Mouse (Mus musculus) cerebellum, postnatal 36 days (tissue): ENCODE measurements around the gene Tifa.

ENCODE experiments used
- DNase-seq, 2 experiments: peaks; one replicate each; pipeline ENCODE4 v3.0.0; 2021 to 2022; ENCODE audit warnings: mixed read lengths in 2 of 2

Gene Tifa

GRCm38 (mm10) chr3:127788038-127788437 is 1.6 kb upstream of the Tifa start:
- no peak for DNase-seq

- DNase-seq = no peak
Observed at GRCm38 (mm10) chr3:127788919-127789318, 686 bp upstream of the Tifa start.

GRCm38 (mm10) chr3:127790234-127791055 is 840 bp downstream of the Tifa start:
- peak in 1 of 2 experiments; percentile 19 for DNase-seq

DNA sequence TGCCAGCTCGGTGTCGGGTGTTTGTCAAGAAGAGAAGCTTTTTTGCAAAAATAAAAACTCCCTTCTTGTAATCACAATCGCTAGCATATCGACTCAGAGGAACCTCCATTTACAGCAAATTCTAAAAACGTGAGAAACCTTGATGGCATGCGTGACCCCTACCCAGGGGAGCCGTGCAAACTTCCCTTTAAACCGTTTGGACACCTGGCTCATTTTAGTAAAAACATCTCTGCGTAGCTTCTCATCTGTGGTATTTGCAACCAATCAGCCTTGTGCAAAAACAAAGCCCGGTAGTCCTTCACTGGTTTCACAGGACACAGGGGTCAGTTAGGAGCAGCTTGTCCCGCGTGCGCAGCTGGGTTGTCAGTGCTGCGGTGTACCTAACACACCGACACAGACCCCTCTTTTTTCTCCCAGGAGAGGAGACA is 1.5 kb downstream of the Tifa start:
- DNase-seq = no peak

DNA sequence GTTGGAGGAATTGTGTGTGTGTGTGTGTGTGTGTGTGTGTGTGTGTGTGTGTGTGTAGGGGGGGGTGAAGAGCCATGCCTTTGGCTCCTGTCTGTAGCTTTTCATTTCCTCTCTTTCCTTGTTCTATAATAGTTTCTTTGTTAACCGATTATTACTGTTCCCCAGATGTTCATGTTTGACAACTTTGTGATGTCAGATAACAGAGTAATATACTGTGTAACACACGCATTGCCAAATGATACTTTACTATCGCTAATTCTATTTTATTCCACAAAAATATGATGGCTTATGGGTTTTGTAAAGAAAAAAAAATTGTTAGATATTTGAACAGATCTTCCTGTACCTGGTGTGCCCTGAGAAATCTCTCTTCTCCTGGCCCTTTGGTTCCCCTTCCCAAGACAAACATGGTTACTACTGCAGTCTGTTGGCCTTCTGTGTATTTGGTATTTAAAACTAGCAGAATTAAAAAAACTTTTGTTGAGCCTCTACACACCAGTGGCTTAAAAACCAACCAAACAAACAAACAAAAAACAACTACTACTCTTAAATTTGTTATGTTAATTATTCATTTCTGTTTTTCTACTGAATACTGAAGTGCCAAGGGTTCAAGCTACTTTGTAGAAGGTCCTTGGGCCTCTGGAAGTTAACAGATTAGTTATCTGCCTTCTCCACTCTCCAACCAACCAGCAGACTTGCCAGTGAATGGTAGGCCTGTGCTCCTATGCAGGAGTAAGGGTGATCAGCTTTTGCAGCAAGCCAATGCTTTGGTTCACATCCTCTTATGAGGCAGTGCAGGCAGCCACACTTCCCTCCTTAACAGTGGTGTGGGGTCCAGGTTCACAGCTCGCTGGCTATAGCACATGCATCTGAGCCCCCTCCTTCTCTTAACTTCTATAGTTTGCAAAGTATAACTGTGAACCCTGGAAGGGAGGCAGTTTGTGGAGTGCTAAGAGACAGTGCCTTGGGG is 2.3 kb downstream of the Tifa start:
- no peak for DNase-seq

- no peak for DNase-seq
Observed at GRCm38 (mm10) chr3:127793022-127793421, 3.4 kb downstream of the Tifa start.

- DNase-seq = no peak
Observed at GRCm38 (mm10) chr3:127795762-127796161, 6.2 kb downstream of the Tifa start.

GRCm38 (mm10) chr3:127796271-127796670 is 6.7 kb downstream of the Tifa start:
- DNase-seq = no peak

- no peak for DNase-seq
Observed at GRCm38 (mm10) chr3:127801162-127801561, 11.6 kb downstream of the Tifa start.

DNA sequence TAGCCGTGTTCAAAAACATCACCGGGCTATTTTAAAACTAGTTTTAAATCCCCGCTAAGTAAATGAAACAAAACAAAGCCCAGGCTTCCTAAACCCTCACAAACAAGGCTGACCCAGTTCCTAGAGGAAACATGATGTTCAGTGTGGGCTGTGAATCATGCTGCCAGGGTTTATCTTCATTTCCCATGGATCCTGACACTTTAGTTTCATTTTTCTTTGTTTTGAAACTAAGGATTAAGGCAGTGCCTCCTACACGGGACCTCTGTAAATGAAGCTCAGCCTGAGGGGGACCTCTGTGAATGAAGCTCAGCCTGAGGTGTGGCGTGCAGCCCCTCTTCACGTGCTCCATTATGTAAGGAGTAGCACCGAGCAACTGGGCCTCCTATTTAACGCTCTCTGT is 13.2 kb downstream of the Tifa start:
- no peak for DNase-seq

GRCm38 (mm10) chr3:127804439-127804838 is 14.8 kb downstream of the Tifa start:
- no peak for DNase-seq

DNA sequence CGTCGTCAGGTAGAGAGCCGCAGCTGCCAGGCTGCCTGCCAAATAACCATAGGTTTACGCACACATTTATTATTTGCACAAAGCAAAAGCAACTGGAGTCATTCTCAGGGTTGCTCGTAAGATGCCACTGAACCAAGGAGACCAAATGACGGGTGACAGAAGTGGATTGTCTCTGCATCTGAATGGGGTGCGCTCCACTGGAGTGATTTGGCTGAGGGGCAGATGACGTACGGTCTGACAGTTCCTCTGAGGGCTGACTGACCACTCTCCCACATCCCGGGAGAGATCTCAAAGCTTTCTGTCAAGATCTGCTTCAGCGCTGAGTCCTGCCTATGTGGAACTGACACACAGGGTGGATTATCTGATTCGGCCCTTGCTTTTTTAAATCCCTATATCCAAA is 15.5 kb downstream of the Tifa start:
- DNase-seq = no peak

GRCm38 (mm10) chr3:127805991-127806390 is 16.4 kb downstream of the Tifa start:
- no peak for DNase-seq

DNA sequence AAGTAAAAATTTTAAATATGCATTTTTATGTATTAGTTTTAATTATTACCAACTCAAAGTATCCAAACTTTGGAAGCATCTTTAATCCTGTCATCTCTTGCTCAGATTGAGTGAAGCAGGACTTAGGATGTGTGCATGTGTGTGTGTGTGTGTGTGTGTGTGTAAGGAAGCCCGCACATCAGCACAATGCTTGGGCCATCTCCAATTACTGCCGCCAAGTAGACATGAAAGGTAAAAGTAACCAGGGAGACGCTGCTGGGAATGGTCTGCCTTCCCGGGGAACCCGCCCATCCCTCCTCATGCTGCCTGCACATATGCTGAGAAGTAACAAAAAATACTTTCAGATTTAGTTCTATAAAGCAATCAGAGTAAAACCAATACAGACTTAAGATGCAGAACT is 18.2 kb downstream of the Tifa start:
- no peak for DNase-seq

GRCm38 (mm10) chr3:127809103-127809502 is 19.5 kb downstream of the Tifa start:
- DNase-seq = no peak

- no peak for DNase-seq
Observed at GRCm38 (mm10) chr3:127817120-127817683, 27.6 kb downstream of the Tifa start.

DNA sequence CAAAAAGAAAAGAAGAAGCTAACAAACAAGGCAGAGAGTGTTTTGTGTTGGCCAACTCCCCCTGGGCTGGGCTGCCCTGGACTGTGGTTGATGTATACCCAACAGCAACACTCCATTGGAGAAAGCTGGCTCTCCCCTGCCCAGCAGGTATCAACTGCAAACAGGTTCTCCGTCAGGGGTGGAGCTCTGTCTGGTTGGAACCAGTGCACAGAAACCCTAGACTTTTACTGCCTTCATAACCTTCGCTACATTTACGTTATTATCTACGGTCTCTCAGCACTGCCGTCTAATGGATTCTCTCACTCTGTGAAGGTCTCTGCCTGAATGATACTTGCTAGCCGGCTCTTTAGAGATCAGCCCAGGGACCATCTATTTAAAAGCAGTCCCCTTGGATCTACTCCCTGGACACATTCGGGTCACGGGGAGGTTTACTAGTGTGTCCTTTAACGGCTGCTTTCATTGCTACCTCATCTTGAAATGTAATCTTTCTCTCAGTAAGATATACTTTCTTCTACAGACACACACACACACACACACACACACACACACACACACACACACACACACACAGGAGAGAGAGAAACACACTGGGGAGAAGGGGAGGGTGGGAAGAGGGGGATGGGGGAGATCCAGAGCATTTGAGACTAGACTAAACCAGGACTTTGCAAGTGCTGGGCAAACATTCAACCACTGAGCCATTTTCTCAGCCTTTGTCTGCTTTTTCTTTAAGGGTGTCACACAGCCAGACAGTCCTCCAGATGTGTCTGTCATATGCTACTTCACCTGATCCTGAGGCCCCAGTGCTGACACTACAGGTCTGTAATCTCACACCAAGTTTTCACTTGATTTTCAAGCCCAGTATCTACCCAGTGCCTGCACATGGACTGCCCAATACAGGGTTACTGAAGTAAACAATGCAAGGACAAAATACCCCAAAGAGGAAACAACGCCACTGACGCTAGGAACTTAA is 29.4 kb downstream of the Tifa start:
- DNase-seq = no peak

DNA sequence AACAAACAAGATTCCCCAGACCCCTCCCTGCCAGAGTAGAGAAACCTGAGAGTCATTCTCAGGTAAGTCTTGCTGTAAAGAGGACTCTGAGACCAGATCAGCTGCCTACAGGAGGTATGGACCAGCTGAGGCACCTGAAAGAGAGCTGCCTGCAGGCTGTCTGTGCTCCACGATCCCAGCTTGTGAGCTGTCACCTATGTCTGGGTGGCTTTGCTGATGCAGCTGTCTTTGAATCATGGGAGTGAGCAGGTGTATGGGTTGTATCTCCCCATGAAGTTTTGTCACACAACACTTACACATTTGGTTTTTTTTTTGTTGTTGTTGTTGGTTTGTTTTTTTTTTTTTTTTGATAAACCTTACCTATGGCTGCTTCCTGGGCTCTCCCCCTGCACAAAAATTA is 30.8 kb downstream of the Tifa start:
- DNase-seq = no peak

GRCm38 (mm10) chr3:127821209-127821608 is 31.6 kb downstream of the Tifa start:
- no peak for DNase-seq

DNA sequence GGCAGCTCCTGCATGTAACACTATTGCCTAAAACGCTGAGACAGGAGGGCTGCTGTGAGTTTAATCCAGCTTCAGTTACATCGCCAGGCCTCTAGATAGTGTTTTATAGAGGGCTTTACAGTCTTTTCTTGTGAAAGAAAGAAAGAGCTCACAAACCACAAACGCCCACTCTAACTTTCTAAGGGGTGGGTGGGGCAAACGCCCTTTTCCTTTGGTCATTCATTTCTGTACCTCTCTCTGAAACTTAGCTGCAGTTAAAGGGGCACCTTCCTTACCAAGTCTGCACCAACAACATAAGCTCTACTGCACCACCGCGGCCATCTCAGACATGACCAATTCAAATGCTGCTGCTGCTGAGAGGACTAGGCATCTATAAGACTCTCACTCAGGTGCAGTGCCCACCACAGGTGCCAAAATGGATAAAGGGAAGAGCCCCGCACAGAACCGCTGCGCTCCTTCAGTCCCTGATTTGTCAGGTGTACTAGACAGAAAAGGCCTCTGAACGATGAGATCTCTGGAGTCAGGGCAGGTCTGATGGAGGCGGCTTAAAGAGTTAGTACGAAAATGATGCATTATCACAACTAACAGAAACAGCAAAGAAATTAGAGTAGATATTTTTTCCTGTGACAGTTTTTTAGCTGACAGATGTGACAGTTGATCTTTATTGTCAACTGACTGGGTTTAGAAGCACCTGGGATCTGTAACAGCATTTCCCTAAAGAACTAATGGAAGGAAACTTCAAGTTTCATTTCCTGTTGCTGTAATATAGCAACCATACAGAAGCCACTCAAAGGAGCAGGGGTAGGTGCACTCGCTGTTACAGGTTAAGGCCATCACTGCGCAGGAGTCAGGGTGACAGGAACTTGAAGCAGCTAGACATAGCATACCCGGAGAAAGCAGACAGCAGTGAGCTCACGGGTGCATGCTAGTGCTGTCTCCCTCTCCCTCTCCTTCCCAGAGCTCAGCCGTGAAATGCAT is 34.6 kb downstream of the Tifa start:
- DNase-seq = no peak

- DNase-seq = no peak
Observed at GRCm38 (mm10) chr3:127826503-127826902, 36.9 kb downstream of the Tifa start.
